Mouse (Mus musculus) CH12.LX (cell line): ENCODE measurements around the gene Hist1h2bc.

ENCODE experiments used
- CTCF ChIP-seq, 2 experiments: IDR thresholded peaks in 1 of 2; conservative IDR thresholded peaks in 1 of 2; 2 replicates each; pipeline ENCODE4 v1.5.1; 2011 to 2012; ENCODE audit warnings: low read depth in 2 of 2, low read length in 2 of 2, improper control_type of control experiment in 1 of 2, inconsistent platforms in 1 of 2, mild to moderate bottlenecking in 1 of 2, moderate library complexity in 1 of 2
- E2F4 ChIP-seq: IDR thresholded peaks from 2 replicates; pipeline ENCODE4 v1.6.1; 2011; ENCODE audit warnings: low read depth, low read length, improper control_type of control experiment; ENCODE audit not compliant: insufficient replicate concordance
- HCFC1 ChIP-seq: IDR thresholded peaks from 2 replicates; pipeline ENCODE4 v1.6.1; 2012; ENCODE audit warnings: low read depth, mild to moderate bottlenecking, inconsistent platforms, low read length, improper control_type of control experiment
- MEF2A ChIP-seq: IDR thresholded peaks from 2 replicates; pipeline ENCODE4 v1.6.1; 2014; ENCODE audit warnings: low read depth, mild to moderate bottlenecking, inconsistent platforms, low read length, improper control_type of control experiment, borderline replicate concordance
- POLR2A ChIP-seq: IDR thresholded peaks from 2 replicates; pipeline ENCODE4 v1.6.1; 2011; ENCODE audit warnings: low read depth, mild to moderate bottlenecking, improper control_type of control experiment, low read length
- TCF12 ChIP-seq: IDR thresholded peaks from 2 replicates; pipeline ENCODE4 v1.6.1; 2014; ENCODE audit warnings: low read depth, mild to moderate bottlenecking, inconsistent platforms, low read length, improper control_type of control experiment

DNA sequence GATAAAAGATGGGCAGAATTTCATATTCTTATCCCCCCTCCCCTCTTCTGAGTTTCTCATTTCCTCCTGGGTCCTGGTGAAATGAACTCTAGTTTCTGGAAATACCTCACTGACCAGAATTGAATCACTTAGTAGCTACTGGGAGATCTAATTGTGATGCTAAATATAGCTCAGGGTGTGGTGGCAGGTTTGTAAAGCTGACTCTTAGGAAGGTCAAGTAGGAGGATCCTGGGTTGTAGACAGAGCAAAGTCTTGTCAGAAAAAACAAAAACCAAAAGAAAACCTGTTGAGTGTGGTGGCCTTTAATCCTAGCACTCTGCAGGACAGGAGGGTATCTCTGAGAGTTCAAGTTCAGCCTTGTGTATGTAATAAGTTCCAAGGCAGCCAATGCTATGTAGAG lies 58.0 kb downstream of the Hist1h2bc start:
- peak; percentile 49; the same call in 1 of the 2 replicates for TF ChIP-seq MEF2A
- no peak for TF ChIP-seq E2F4
- no peak for TF ChIP-seq HCFC1
- TF ChIP-seq POLR2A: no peak
- no peak for TF ChIP-seq TCF12
- no peak for TF ChIP-seq CTCF (conservative IDR thresholded peaks at IDR 0.05 in 1 of 2, IDR thresholded peaks at IDR 0.05 in 1 of 2; ENCODE audit: low read depth in 2 of 2, low read length in 2 of 2)
